Mouse (Mus musculus) liver, embryonic 14.5 days (tissue): Measurements from ENCODE around the gene Cdkn1b.
A peak's percentile ranks its signal among the peaks of the same experiment; 100 is the strongest.

Experiments used
- CTCF ChIP-seq: IDR thresholded peaks from 2 replicates; pipeline ENCODE4 v1.5.1; 2016; ENCODE audit warnings: antibody characterized with exemption, low read depth, control low read depth
- EP300 ChIP-seq: IDR thresholded peaks from 2 replicates; pipeline ENCODE4 v1.6.1; 2016; ENCODE audit warnings: antibody characterized with exemption, low read depth

DNA sequence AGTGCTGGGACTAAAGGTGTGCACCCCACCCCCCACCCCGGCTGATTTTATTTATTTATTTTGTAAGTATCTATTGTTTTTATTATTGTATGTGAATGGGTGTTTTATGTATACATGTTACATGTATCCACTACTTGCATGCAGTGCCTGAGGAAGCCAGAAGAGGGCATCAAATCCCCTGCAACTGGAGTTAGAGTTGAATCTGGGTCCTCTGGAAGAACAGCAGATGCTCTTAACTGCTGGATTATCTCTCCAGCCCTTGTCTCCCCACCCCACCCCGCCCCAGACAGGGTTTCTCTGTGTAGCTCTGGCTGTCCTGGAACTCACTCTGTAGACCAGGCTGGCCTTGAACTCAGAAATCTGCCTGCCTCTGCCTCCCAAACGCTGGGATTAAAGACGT, 36.2 kb downstream of the Cdkn1b start:
- TF ChIP-seq EP300, result no peak
- peak; percentile 66 for TF ChIP-seq CTCF
